Mouse (Mus musculus) T-cell, adult 2 months (primary cell): Measurements from ENCODE around the gene Rdh16.
"Not testable (repeated sequence)": the region's sequence is repeated elsewhere in the genome, so short reads cannot be mapped to it uniquely, and the experiment has no call there.

ENCODE experiments used
- DNase-seq: peaks from one replicate; pipeline ENCODE4 v3.0.0; 2022; ENCODE audit warnings: low spot score

The Rdh16 gene

GRCm38 (mm10) chr10:127800891-127801290, at the start of gene Rdh16:
Rdh16 (plus strand) TSS chr10:127801152.
- no peak for DNase-seq

DNA sequence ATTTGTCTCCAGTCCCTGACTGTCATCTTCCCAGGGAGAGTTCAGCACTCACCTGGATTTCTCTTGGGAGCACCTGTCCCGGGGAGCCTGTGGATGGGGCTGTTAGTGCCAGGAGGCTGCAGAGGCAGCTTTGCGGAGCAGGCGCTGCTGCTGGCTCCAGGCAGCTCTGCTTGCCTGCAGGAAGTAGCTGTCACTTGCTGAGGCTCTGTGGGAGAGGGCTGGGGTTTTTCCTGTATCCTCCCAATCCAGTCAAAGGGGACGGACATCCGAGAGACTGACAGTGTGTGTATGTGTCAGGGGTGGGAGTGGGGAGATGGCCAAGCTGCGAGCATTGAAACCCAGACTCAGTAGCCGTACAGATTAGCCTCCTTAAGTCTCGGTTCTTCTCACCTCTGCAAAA, 49.4 kb upstream of the Rdh16 start, which contains the start of gene Gpr182:
Gene Gpr182 (minus strand): TSS at position 185 of the 400 bp plus-strand sequence.
- DNase-seq, result no peak

GRCm38 (mm10) chr10:127754566-127755166, 46.3 kb upstream of the Rdh16 start:
- DNase-seq, result no peak

GRCm38 (mm10) chr10:127755246-127755645, 45.7 kb upstream of the Rdh16 start:
- DNase-seq, result no peak

DNA sequence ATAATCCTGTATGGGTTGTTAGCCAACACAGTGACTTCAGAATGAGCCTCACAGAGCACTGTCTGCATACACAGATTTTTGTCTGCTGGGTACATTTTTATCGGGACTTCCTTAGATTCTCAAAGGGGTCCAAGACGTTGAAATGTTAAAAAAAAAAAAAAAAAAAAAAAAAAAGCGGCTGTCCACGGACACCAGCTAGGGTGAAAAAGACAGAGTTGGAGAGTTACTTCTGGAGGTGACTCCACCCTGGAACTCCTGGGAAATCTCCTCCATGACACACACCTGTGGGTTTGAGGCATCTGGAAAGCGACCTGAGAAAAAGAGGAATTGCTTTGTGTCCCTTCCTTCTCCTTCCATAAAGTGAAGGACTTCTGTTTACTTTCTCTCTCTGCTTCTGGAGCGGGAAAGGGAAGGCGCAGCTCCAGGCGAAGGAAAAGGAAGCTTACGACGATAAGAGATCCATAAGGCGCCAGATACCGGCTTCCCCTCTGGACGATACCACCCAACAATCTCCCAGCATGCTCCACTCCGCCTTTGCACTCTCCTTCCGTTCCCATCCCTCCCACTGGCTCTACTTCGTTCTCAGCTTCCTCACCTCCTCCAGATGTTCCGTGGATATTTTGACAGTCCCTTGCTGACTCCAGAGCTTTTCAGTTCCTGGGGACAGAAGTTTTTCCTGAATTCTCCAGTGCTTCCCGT, 45.0 kb upstream of the Rdh16 start:
- DNase-seq, result no peak

DNA sequence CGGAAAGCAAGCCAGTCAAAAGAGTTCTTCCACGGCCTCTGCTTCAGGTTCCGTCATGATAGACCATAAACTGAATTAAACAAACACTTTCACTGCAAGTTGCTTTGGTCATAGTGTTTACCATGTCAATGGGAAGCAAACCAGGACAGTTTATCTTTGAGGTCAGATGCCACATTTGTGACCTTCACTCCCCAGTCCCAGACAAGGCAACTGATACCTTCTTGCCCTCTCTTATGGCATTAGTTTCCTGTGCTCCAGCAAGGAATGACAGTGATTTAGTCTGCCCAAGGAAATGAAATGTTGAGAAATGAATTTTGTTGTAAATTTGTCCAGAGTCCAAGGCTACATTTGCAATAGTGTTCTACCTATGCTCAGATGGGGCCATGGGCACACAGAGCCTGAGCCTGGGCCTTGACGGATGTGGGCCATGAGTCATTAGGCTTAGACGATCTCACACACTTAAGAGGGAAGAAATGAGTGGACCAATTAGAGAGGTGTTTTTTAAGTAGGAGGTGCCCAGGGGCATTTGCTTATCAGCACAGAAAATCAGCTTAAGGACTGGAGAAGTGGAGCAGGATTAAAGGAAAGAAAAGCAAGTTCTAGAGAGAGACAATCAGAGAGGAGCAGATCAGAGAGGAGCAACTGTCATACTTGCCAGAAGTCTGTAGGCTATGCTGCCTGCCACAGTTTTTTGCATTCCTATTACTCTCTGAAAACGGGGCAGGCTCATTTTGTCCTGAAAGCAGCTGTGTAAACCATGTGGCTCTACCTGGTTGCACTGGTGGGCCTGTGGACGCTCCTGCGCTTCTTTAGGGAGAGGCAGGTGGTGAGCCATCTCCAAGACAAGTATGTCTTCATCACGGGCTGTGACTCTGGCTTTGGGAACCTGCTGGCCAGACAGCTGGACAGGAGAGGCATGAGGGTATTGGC, 41.5 kb upstream of the Rdh16 start, which contains the start of the genes Rdh1 and Rdh16f1:
Gene Rdh1 (plus strand): TSS at position 541 of the 930 bp plus-strand sequence.
Gene Rdh16f1 (plus strand): TSS at position 607 of the 930 bp plus-strand sequence.
- no peak for DNase-seq

DNA sequence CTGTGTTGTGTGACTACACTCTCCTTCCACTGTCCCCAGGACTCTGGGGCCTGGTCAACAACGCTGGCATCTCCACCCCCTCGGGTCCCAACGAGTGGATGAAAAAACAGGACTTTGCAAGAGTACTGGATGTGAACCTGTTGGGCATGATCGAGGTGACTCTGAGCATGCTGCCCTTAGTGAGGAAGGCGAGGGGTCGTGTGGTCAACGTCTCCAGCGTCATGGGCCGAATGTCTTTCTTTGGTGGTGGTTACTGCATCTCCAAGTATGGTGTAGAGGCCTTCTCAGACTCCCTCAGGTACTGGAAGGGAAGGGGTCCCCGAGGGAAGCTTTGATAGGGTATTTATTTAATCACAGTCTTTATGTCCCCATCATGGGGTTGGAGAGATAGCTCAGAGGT, 38.0 kb upstream of the Rdh16 start:
- DNase-seq, result not testable (repeated sequence)

DNA sequence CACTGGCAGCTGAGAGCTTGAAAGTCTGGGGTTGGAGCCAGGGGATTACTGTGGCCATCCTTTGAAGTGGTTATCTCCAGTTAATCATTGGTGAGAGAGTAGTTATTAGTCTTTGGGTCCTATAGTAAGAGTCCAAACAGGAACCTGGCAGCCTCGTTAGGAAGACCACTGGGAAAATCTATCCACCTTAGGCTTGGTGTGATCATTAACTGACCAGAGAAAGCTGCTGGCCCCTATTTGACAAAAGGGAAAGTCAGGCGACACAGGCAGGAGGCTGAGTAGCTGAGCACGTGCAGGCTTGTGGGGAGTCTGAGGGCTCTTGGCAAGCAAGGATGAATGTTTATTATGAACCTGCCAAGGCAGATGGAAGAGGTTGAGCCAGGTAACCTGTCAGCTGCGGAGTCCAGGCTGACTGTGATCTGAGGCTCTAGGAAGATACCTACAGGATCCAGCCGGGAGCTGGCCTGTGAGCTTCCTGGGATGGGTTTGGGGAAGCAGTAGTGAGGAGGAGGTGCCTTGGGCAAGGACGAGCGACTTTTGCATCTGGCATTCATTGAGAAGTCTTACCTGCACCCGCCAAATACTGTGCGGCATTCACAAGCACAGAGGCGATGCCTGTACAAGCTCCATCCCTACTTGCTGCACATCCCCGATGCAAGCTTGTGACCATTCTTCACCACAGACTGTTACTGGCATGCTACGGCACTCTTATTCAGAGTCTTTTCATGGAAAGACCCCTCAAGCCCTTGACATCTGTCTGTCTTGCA, 36.9 kb upstream of the Rdh16 start:
- no peak for DNase-seq

DNA sequence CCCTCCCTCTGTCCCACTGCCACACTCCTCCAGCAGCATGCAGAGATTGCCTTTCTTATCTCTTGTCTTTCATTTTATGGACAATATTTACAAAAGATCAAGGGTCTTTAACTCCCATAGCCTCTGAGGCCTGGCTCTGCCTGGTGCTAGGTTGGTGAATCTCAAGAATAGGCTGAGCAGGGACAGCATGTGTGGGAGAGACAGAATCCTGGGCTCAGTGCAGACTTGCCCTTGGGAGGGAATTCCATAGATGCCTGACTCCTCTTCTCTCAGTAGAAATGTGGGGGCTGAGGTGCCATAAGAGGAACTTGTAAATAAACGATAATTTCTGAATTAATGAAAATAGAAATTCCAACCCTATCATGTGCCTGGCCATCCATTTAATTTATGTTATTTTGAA, 34.4 kb upstream of the Rdh16 start:
- no peak for DNase-seq

DNA sequence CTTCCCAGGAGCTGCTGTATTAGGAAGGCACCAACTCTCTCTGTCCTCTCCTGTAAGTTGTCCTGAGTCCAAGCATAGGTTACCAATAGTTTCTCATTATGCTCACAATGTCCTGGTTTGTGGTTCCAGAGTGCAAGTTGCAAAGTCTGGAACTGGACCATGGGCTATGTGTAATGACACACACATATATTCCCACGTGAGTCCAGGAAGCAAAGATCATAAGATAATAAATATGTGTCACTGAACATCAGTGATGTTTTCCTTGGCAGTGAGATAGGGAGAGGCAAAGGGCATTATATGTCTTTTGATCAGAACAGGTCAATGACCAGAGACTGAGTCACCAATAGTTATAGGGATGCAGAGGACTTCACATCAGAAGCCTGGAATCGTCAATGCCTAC, 24.9 kb upstream of the Rdh16 start, which contains the start of gene Rdh9:
Gene Rdh9 (plus strand): TSS at position 376 of the 400 bp plus-strand sequence.
- no peak for DNase-seq

DNA sequence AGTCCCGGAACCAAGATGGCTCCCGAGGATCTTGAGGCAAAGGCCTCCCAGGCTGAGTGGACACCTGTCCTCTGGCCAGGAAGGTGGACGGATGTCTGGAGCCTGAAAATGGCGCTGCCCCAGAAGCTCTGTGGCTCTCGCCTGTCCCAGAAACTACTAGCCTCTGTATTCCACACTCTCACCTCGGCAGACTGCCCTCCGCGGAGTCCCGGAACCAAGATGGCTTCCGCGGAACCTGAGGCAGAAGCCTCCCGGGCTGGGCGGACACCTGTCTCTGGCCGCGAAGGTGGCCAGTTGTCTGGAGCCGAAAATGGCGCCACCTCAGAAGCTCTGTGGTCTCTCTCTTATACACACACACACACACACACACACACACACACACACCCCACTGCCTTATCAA, 18.6 kb upstream of the Rdh16 start:
- not testable (repeated sequence) for DNase-seq

- DNase-seq, result not testable (repeated sequence)
Measured at GRCm38 (mm10) chr10:127785411-127785810, 15.5 kb upstream of the Rdh16 start.

DNA sequence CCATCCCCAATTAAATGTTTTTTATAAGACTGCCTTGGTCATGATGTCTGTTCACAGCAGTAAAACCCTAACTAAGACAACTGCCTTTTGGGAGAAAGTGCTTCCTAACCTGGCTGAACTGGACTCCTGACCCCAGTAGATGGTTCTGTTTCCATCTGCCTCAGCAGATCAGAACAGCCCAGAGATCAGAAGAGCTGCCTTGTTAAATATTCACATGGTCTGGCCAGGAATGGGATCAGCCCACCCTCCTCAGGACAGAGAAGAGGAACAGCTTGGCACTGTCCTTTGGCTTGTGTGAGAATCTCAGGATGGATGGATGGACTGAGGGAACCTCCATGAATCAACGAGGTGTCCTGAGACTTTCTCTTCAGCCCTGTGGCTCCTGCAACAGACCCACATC, 1.7 kb upstream of the Rdh16 start:
- DNase-seq, result no peak

DNA sequence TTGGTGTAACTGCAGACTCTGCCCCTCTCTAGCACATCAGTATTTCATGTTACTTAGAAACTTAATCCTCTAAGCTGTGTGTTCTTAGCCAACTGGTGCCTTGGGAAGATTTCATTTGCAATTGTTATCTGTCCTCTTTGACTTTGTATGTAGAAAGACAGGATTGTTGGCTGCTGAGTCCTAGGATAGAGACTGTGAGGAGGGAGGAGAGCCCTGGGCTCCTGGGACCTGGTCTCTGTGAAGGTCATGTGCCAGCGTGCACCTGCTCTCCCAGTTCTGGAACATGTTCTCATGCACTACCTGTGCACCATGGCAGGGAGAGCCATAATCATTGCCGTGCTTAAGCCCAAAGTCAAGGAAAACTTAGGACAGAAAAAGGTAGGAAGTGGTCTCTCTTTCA, 660 bp downstream of the Rdh16 start:
- no peak for DNase-seq

DNA sequence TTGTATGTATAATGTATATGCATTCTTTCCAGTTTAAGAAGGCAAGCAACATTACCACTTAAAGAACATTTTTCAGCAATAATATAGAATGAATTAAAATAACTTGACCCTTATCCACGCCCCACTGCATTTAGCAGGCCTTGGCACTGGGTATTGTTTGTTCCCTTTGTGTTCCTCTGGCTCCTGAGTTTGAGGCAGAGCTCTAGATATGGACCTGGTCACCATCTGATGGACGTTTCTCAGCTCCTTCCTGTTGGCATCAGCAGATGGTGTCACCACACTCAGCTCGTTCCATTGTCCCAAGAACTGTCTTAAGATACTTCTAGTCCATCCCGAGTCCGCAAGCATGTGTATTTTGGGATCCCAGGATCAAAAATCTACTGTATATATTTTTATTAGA, 1.3 kb downstream of the Rdh16 start:
- DNase-seq, result no peak

GRCm38 (mm10) chr10:127804416-127804815, 3.5 kb downstream of the Rdh16 start:
- DNase-seq, result no peak

DNA sequence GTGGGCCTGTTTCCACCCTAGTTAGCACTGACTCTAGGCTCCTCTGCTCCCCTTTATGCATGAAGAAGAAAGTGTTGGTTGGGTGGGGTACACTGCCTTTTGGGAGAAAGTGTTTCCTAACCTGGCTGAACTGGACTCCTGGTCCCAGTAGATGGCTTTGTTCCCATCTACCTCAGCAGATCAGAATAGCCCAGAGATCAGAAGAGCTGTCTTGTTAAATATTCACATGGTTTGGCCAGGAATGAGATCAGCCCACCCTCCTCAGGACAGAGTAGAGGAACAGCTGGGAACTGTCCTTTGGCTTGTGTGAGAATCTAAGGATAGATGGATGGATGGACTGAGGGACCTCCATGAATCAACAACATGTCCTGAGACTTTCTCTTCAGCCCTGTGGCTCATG, 14.9 kb downstream of the Rdh16 start:
- no peak for DNase-seq

DNA sequence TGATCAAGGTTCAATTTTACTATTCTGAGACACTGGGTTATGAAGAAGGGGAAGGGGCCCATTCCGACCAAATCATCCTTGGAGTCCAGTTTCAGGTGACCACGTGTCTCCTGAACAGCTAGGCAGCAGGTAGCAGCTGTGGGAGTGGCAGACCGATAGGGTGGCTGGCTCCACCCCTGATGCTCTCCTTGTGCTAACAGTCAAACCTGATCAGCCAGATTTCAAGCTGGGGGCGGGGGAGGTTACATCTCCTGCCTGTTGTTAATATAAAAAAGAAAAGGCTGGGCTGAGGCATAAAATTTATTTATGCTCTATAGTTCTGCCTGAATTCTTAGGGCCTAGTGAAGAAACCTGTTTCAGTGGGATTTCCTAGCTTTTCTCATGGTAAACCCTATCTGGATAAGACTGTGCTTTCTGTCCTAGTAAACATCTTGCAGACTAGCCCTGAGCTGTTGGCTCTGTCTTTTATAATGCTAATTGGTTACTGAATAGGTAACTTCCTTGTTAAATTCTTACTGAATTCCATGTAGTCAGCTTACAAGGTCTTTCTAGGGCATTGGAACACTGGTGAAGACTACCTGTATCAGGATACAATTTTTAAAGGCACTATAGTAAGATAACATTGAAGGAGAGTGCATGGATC, 16.4 kb downstream of the Rdh16 start:
- DNase-seq, result not testable (repeated sequence)

DNA sequence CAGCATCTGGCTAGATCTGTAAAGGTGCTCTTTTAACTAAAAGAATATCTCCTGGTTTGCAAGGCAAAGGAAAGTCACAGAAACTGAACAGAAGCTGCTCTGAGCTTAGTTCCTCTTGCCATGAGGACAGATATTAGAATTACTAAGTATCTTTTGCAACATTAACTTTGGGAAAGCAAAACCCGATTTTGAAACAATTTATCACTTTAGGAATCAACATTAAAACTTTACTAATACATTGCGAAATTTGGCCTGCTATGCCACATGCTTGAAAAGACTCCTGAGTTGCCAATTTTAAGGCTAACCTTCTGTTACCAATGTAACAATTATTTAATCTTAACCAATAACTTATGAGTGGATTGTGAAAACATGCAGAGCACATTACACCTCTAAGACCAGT, 20.9 kb downstream of the Rdh16 start:
- DNase-seq, result not testable (repeated sequence)

DNA sequence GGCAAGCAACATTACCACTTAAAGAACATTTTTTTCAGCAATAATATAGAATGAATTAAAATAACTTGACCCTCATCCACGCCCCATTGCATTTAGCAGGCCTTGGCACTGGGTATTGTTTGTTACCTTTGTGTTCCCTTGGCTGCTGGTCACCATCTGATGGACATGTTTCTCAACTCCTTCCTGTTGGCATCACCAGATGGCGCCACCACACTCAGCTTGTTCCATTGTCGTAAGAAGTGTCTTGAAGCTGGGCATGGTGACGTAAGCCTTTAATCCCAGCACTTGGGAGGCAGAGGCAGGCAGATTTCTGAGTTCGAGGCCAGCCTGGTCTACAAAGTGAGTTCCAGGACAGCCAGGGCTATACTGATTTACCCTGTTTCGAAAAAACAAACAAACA, 24.4 kb downstream of the Rdh16 start:
- no peak for DNase-seq

- no peak for DNase-seq
Measured at GRCm38 (mm10) chr10:127829121-127829520, 28.2 kb downstream of the Rdh16 start.
